Mouse (Mus musculus): Measurements from ENCODE around the gene Spock3. TPM values are rescaled to one million over a fixed set of nuclear protein-coding genes. Genes with fewer than 3 reads are reported as not detected.
"Not testable (repeated sequence)": the region's sequence is repeated elsewhere in the genome, so short reads cannot be mapped to it uniquely, and the experiment has no call there.

Spock3 gene
- polyA plus RNA-seq, 1 experiment from 2014 or later: 2.0 TPM

DNA sequence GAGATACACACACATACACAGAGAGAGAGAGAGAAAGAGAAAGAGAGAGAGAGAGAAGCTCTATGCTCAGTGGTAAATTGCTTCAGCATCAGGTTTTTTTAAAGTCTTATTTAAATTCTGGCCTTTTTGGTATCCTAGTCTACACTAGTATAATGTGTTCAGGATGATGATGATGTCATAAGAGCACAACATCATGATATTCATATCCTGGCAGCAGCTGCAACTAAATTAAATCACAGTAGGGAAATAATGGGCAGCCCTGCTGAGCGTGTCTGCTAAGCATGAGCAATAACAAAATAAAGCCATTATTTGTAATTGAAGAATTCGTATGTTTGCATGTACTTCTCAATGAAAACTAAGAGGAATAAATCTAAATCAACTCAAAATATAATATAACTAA, 169.7 kb downstream of the Spock3 start:
- no peak overlapping the region for H3K4me3 ChIP-seq (ENCODE audit: low read length)
- no peak for ATAC-seq (ENCODE audit: low FRiP score, low TSS enrichment)
- 83% methylated on average over 2 of the region's 2 CpGs for WGBS
- H3K4me1 ChIP-seq (ENCODE audit: control insufficient read depth, insufficient read depth, low read length): no peaks in the 10 kb centered on the region
- H3K27me3 ChIP-seq (ENCODE audit: control insufficient read depth, insufficient read depth, low read length): no peaks in the 10 kb centered on the region
- H3K36me3 ChIP-seq (ENCODE audit: control insufficient read depth, insufficient read depth, low read length): no peaks in the 10 kb centered on the region
- no peak overlapping the region for H3K4me2 ChIP-seq (replicated peaks; ENCODE audit: low read depth, low read length)
- no peaks in the 10 kb centered on the region for H3K9me3 ChIP-seq (ENCODE audit: control insufficient read depth, low read length)
- H3K9ac ChIP-seq (ENCODE audit: low read depth, low read length): no peak overlapping the region
- H3K27ac ChIP-seq (ENCODE audit: low read depth, low read length): no peak overlapping the region

GRCm38 (mm10) chr8:63135406-63135805, 184.6 kb downstream of the Spock3 start:
- no peak overlapping the region for H3K9ac ChIP-seq (ENCODE audit: low read depth, low read length)
- no peaks in the 10 kb centered on the region for H3K36me3 ChIP-seq (ENCODE audit: control insufficient read depth, insufficient read depth, low read length)
- no peaks in the 10 kb centered on the region for H3K4me1 ChIP-seq (ENCODE audit: control insufficient read depth, insufficient read depth, low read length)
- no peak overlapping the region for H3K27ac ChIP-seq (ENCODE audit: low read depth, low read length)
- no peak overlapping the region for H3K4me2 ChIP-seq (replicated peaks; ENCODE audit: low read depth, low read length)
- WGBS: 92% methylated on average over 3 of the region's 3 CpGs
- no peaks in the 10 kb centered on the region for H3K27me3 ChIP-seq (ENCODE audit: control insufficient read depth, insufficient read depth, low read length)
- H3K9me3 ChIP-seq (ENCODE audit: control insufficient read depth, low read length): no peaks in the 10 kb centered on the region
- no peak overlapping the region for H3K4me3 ChIP-seq (ENCODE audit: low read length)
- no peak for ATAC-seq (ENCODE audit: low FRiP score, low TSS enrichment)

DNA sequence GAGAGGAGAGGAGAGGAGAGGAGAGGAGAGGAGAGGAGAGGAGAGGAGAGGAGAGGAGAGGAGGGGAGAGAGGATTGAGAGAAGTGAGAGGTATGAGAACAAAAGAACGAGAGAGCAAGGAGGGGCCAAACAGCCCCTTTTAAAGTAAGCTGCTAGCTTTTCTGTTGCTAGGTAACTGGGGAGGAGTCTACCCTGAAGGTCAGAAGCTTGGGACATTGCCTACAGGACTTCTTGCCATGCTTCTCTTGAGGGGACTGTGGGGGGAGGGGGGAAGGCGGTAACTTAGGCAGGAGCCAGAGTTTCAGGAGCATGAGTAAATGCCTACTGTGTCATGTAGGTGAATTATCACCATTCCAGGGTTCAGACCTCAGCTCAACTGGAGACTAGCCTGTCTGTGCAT, 213.1 kb downstream of the Spock3 start:
- not testable (repeated sequence) for H3K27me3 ChIP-seq (ENCODE audit: control insufficient read depth, insufficient read depth, low read length); H3K9ac ChIP-seq (ENCODE audit: low read depth, low read length); ATAC-seq (ENCODE audit: low FRiP score, low TSS enrichment); H3K9me3 ChIP-seq (ENCODE audit: control insufficient read depth, low read length); H3K4me1 ChIP-seq (ENCODE audit: control insufficient read depth, insufficient read depth, low read length); H3K27ac ChIP-seq (ENCODE audit: low read depth, low read length); H3K4me3 ChIP-seq (ENCODE audit: low read length); H3K4me2 ChIP-seq (replicated peaks; ENCODE audit: low read depth, low read length); H3K36me3 ChIP-seq (ENCODE audit: control insufficient read depth, insufficient read depth, low read length)
- whole genome bisulfite sequencing: 68% methylated on average over 2 of the region's 2 CpGs

- Histone ChIP-seq H3K36me3 (ENCODE audit: control insufficient read depth, insufficient read depth, low read length) (no peaks in the 10 kb centered on the region), H3K9ac (ENCODE audit: low read depth, low read length) (no peak overlapping the region), H3K27me3 (ENCODE audit: control insufficient read depth, insufficient read depth, low read length) (no peaks in the 10 kb centered on the region), H3K27ac (ENCODE audit: low read depth, low read length) (no peak overlapping the region), H3K4me3 (ENCODE audit: low read length) (no peak overlapping the region), H3K9me3 (ENCODE audit: control insufficient read depth, low read length) (no peaks in the 10 kb centered on the region), H3K4me1 (ENCODE audit: control insufficient read depth, insufficient read depth, low read length) (no peaks in the 10 kb centered on the region), H3K4me2 (replicated peaks; ENCODE audit: low read depth, low read length) (no peak overlapping the region)
- no peak for ATAC-seq (ENCODE audit: low FRiP score, low TSS enrichment)
Observed at GRCm38 (mm10) chr8:63165326-63165725, 214.5 kb downstream of the Spock3 start.

- Histone ChIP-seq H3K27me3 (ENCODE audit: control insufficient read depth, insufficient read depth, low read length) (no peaks in the 10 kb centered on the region), H3K4me2 (replicated peaks; ENCODE audit: low read depth, low read length) (no peak overlapping the region), H3K27ac (ENCODE audit: low read depth, low read length) (no peak overlapping the region), H3K4me3 (ENCODE audit: low read length) (no peak overlapping the region), H3K36me3 (ENCODE audit: control insufficient read depth, insufficient read depth, low read length) (no peaks in the 10 kb centered on the region), H3K9ac (ENCODE audit: low read depth, low read length) (no peak overlapping the region), H3K4me1 (ENCODE audit: control insufficient read depth, insufficient read depth, low read length) (no peaks in the 10 kb centered on the region), H3K9me3 (ENCODE audit: control insufficient read depth, low read length) (no peaks in the 10 kb centered on the region)
- no peak for ATAC-seq (ENCODE audit: low FRiP score, low TSS enrichment)
Observed at GRCm38 (mm10) chr8:63169956-63170355, 219.1 kb downstream of the Spock3 start.

- 59% methylated on average over 1 of the region's 1 CpGs for WGBS
- Histone ChIP-seq H3K27me3 (ENCODE audit: control insufficient read depth, insufficient read depth, low read length) (no peaks in the 10 kb centered on the region), H3K4me2 (replicated peaks; ENCODE audit: low read depth, low read length) (no peak overlapping the region), H3K36me3 (ENCODE audit: control insufficient read depth, insufficient read depth, low read length) (no peaks in the 10 kb centered on the region), H3K27ac (ENCODE audit: low read depth, low read length) (no peak overlapping the region), H3K4me1 (ENCODE audit: control insufficient read depth, insufficient read depth, low read length) (no peaks in the 10 kb centered on the region), H3K4me3 (ENCODE audit: low read length) (no peak overlapping the region), H3K9ac (ENCODE audit: low read depth, low read length) (no peak overlapping the region), H3K9me3 (ENCODE audit: control insufficient read depth, low read length) (no peaks in the 10 kb centered on the region)
- no peak for ATAC-seq (ENCODE audit: low FRiP score, low TSS enrichment)
Observed at GRCm38 (mm10) chr8:63181272-63181671, 230.5 kb downstream of the Spock3 start.

GRCm38 (mm10) chr8:63258812-63259385, 308.1 kb downstream of the Spock3 start:
- ATAC-seq (ENCODE audit: low FRiP score, low TSS enrichment): no peak
- no peak overlapping the region for H3K4me2 ChIP-seq (replicated peaks; ENCODE audit: low read depth, low read length)
- H3K27me3 ChIP-seq (ENCODE audit: control insufficient read depth, insufficient read depth, low read length): no peaks in the 10 kb centered on the region
- H3K9ac ChIP-seq (ENCODE audit: low read depth, low read length): no peak overlapping the region
- H3K36me3 ChIP-seq (ENCODE audit: control insufficient read depth, insufficient read depth, low read length): no peaks in the 10 kb centered on the region
- H3K4me1 ChIP-seq (ENCODE audit: control insufficient read depth, insufficient read depth, low read length): no peaks in the 10 kb centered on the region
- no peak overlapping the region for H3K27ac ChIP-seq (ENCODE audit: low read depth, low read length)
- H3K4me3 ChIP-seq (ENCODE audit: low read length): no peak overlapping the region
- H3K9me3 ChIP-seq (ENCODE audit: control insufficient read depth, low read length): no peaks in the 10 kb centered on the region

DNA sequence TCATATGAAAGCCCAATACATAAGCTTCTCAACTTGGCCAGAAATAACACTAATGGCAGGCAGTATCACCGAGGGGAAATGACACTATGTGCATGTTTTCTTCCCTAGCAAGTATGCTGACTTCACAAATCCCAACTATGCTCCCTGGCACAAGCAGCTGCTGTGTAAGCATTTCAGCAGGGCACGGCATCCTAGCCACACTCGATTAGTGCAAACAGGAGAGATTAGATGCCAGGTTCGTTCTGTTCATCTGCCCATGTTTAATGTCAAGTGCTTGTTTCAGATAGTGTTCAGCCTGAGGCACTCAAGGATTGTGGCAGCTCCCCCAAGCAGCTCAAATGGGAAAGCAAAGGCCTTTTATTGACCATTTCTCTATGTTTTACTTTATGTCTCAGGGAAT, 311.7 kb downstream of the Spock3 start:
- ATAC-seq (ENCODE audit: low FRiP score, low TSS enrichment): no peak
- Histone ChIP-seq H3K36me3 (ENCODE audit: control insufficient read depth, insufficient read depth, low read length) (no peaks in the 10 kb centered on the region), H3K4me2 (replicated peaks; ENCODE audit: low read depth, low read length) (no peak overlapping the region), H3K27ac (ENCODE audit: low read depth, low read length) (no peak overlapping the region), H3K9ac (ENCODE audit: low read depth, low read length) (no peak overlapping the region), H3K4me3 (ENCODE audit: low read length) (no peak overlapping the region), H3K4me1 (ENCODE audit: control insufficient read depth, insufficient read depth, low read length) (no peaks in the 10 kb centered on the region), H3K9me3 (ENCODE audit: control insufficient read depth, low read length) (no peaks in the 10 kb centered on the region), H3K27me3 (ENCODE audit: control insufficient read depth, insufficient read depth, low read length) (no peaks in the 10 kb centered on the region)
- WGBS: 78% methylated on average over 4 of the region's 4 CpGs

DNA sequence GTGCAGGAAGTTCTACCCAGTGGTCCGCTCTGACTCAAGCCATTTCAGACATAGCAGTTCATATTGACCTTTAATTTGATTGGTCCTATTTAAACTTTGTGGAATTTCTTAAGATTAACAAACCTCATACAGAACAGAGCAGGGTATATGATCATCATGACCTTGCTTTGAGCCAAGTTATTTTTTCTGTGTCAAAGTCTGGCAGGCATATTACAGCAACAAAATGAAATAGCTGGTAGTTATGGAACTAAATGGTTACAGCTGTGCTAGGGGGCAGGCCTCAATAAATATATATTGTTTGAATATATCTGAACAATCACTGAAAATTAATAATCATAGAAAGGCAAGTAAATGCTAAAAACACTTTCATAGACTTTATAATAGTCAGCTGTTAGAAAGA, 384.6 kb downstream of the Spock3 start:
- WGBS: 77% methylated on average over 1 of the region's 1 CpGs
- ATAC-seq (ENCODE audit: low FRiP score, low TSS enrichment): no peak
- Histone ChIP-seq H3K9me3 (ENCODE audit: control insufficient read depth, low read length) (no peaks in the 10 kb centered on the region), H3K4me3 (ENCODE audit: low read length) (no peak overlapping the region), H3K4me1 (ENCODE audit: control insufficient read depth, insufficient read depth, low read length) (no peaks in the 10 kb centered on the region), H3K4me2 (replicated peaks; ENCODE audit: low read depth, low read length) (no peak overlapping the region), H3K36me3 (ENCODE audit: control insufficient read depth, insufficient read depth, low read length) (no peaks in the 10 kb centered on the region), H3K27ac (ENCODE audit: low read depth, low read length) (no peak overlapping the region), H3K9ac (ENCODE audit: low read depth, low read length) (no peak overlapping the region), H3K27me3 (ENCODE audit: control insufficient read depth, insufficient read depth, low read length) (no peaks in the 10 kb centered on the region)

GRCm38 (mm10) chr8:63368580-63368979, 417.8 kb downstream of the Spock3 start:
- Histone ChIP-seq H3K36me3 (ENCODE audit: control insufficient read depth, insufficient read depth, low read length) (no peaks in the 10 kb centered on the region), H3K9ac (ENCODE audit: low read depth, low read length) (no peak overlapping the region), H3K4me3 (ENCODE audit: low read length) (no peak overlapping the region), H3K9me3 (ENCODE audit: control insufficient read depth, low read length) (no peaks in the 10 kb centered on the region), H3K4me2 (replicated peaks; ENCODE audit: low read depth, low read length) (no peak overlapping the region), H3K4me1 (ENCODE audit: control insufficient read depth, insufficient read depth, low read length) (no peaks in the 10 kb centered on the region), H3K27me3 (ENCODE audit: control insufficient read depth, insufficient read depth, low read length) (no peaks in the 10 kb centered on the region), H3K27ac (ENCODE audit: low read depth, low read length) (no peak overlapping the region)
- no peak for ATAC-seq (ENCODE audit: low FRiP score, low TSS enrichment)
- WGBS: 77% methylated on average over 6 of the region's 6 CpGs

All from kidney, embryonic 14.5 days (tissue).